Mouse (Mus musculus): ENCODE data around the gene Drg1.
"Not testable (repeated sequence)": the region's sequence is repeated elsewhere in the genome, so short reads cannot be mapped to it uniquely, and the experiment has no call there.

The Drg1 gene

GRCm38 (mm10) chr11:3212526-3212925 is 53.7 kb downstream of the Drg1 start:
- DNase-seq (ENCODE audit: low read depth, low spot score), result no peak

GRCm38 (mm10) chr11:3206783-3207182 is 59.4 kb downstream of the Drg1 start:
- DNase-seq (ENCODE audit: low read depth, low spot score), result no peak

GRCm38 (mm10) chr11:3205207-3205606 is 61.0 kb downstream of the Drg1 start:
- no peak for DNase-seq (ENCODE audit: low read depth, low spot score)

- no peak for DNase-seq (ENCODE audit: low read depth, low spot score)
Observed at GRCm38 (mm10) chr11:3203771-3204170, 62.4 kb downstream of the Drg1 start.

GRCm38 (mm10) chr11:3202781-3203441 is 63.3 kb downstream of the Drg1 start:
- no peak for DNase-seq (ENCODE audit: low read depth, low spot score)

- DNase-seq (ENCODE audit: low read depth, low spot score), result peak; percentile 66
Observed at GRCm38 (mm10) chr11:3202231-3202701, 63.9 kb downstream of the Drg1 start, which contains the start of gene Eif4enif1. Eif4enif1 (plus strand) TSS chr11:3202392.

GRCm38 (mm10) chr11:3201326-3202230 is 64.6 kb downstream of the Drg1 start:
- DNase-seq (ENCODE audit: low read depth, low spot score), result no peak

GRCm38 (mm10) chr11:3200636-3201035 is 65.6 kb downstream of the Drg1 start:
- not testable (repeated sequence) for DNase-seq (ENCODE audit: low read depth, low spot score)

- DNase-seq (ENCODE audit: low read depth, low spot score), result no peak
Observed at GRCm38 (mm10) chr11:3193363-3193762, 72.9 kb downstream of the Drg1 start, which contains the start of gene Sfi1. Sfi1 (minus strand) TSS chr11:3193463.

- DNase-seq (ENCODE audit: low read depth, low spot score), result not testable (repeated sequence)
Observed at GRCm38 (mm10) chr11:3182707-3183106, 83.5 kb downstream of the Drg1 start.

- not testable (repeated sequence) for DNase-seq (ENCODE audit: low read depth, low spot score)
Observed at GRCm38 (mm10) chr11:3181971-3182370, 84.2 kb downstream of the Drg1 start.

- DNase-seq (ENCODE audit: low read depth, low spot score), result not testable (repeated sequence)
Observed at GRCm38 (mm10) chr11:3181250-3181649, 85.0 kb downstream of the Drg1 start.

GRCm38 (mm10) chr11:3180510-3181160 is 85.6 kb downstream of the Drg1 start:
- not testable (repeated sequence) for DNase-seq (ENCODE audit: low read depth, low spot score)

- DNase-seq (ENCODE audit: low read depth, low spot score), result not testable (repeated sequence)
Observed at GRCm38 (mm10) chr11:3179726-3180092, 86.5 kb downstream of the Drg1 start.

GRCm38 (mm10) chr11:3178968-3179725 is 87.1 kb downstream of the Drg1 start:
- DNase-seq (ENCODE audit: low read depth, low spot score), result not testable (repeated sequence)

- DNase-seq (ENCODE audit: low read depth, low spot score), result not testable (repeated sequence)
Observed at GRCm38 (mm10) chr11:3173425-3174318, 92.5 kb downstream of the Drg1 start.

- not testable (repeated sequence) for DNase-seq (ENCODE audit: low read depth, low spot score)
Observed at GRCm38 (mm10) chr11:3172526-3172925, 93.7 kb downstream of the Drg1 start.

GRCm38 (mm10) chr11:3171931-3172330 is 94.3 kb downstream of the Drg1 start:
- DNase-seq (ENCODE audit: low read depth, low spot score), result not testable (repeated sequence)

- DNase-seq (ENCODE audit: low read depth, low spot score), result not testable (repeated sequence)
Observed at GRCm38 (mm10) chr11:3169042-3169441, 97.2 kb downstream of the Drg1 start.

GRCm38 (mm10) chr11:3167571-3168001 is 98.6 kb downstream of the Drg1 start:
- not testable (repeated sequence) for DNase-seq (ENCODE audit: low read depth, low spot score)

Measured in brain, embryonic 18.5 days (tissue).